ENCODE assay signal across 23 mouse cellular contexts in genomic region chr1:40028207-40028998, GRCm38 (mm10). TPM values are rescaled to one million over a fixed set of nuclear protein-coding genes. Genes with fewer than 3 reads are reported as not detected.
DNase-seq lines count a peak whose midpoint lies in the region; ATAC-seq and TF ChIP-seq lines count a peak whose summit lies in the region.
"Had no signal": no experiment of that assay in that cellular context is flagged by ENCODE, and none has a peak within 500 bp of the region (broad histone marks: within the 10 kb centered on the region; RNA-seq: fewer than 3 reads in every experiment).

No protein-coding gene starts in this region.

- TF ChIP-seq POLR2A in CH12.LX (IDR thresholded peaks at IDR 0.05; ENCODE audit: low read depth, low read length) = no peak

- no peak overlapping the region for H3K9ac ChIP-seq in heart, postnatal 0 days (replicated peaks; ENCODE audit: low read depth, low read length)
- H3K9ac ChIP-seq in liver, postnatal 0 days (replicated peaks) = no peak overlapping the region
- no peak overlapping the region for H3K9ac ChIP-seq in liver, embryonic 11.5 days (ENCODE audit: low read depth, low read length)
- H3K9ac ChIP-seq in CH12.LX (ENCODE audit: insufficient read depth, low read depth) = no peak overlapping the region
- H3K9ac ChIP-seq in forebrain, postnatal 0 days = no peak overlapping the region
- H3K9ac ChIP-seq: heart, embryonic 15.5 days; hindbrain, embryonic 15.5 days; limb, embryonic 15.5 days had no signal

- intact Hi-C loops in heart, postnatal 25 days (cut with DNase I) = no loop called here

- peaks cover 43% of the 10 kb centered on the region for H3K36me3 ChIP-seq in heart, postnatal 0 days (replicated peaks; ENCODE audit: control insufficient read depth, insufficient read depth, low read length)
- H3K36me3 ChIP-seq in liver, postnatal 0 days (replicated peaks; ENCODE audit: insufficient read depth, low read length) = peaks cover 20% of the 10 kb centered on the region
- peaks cover 12% of the 10 kb centered on the region; the same call in 1 of the 2 replicates for H3K36me3 ChIP-seq in liver, embryonic 11.5 days (ENCODE audit: control insufficient read depth, insufficient read depth, low read length)
- H3K36me3 ChIP-seq in CH12.LX (replicated peaks in 1 of 2; ENCODE audit: control insufficient read depth in 1 of 2, insufficient read depth in 1 of 2, low read length in 1 of 2) = peaks cover 9 to 37% of the 10 kb centered on the region in 2 experiments
- peaks cover 42% of the 10 kb centered on the region for H3K36me3 ChIP-seq in forebrain, postnatal 0 days (ENCODE audit: insufficient read depth)
- H3K36me3 ChIP-seq: G1E had no signal

- TF ChIP-seq RAD21 in CH12.LX (IDR thresholded peaks at IDR 0.05; ENCODE audit: low read depth, low read length) = no peak

- H3K4me3 ChIP-seq in heart, postnatal 0 days (ENCODE audit: low read depth, low read length) = no peak overlapping the region
- no peak overlapping the region for H3K4me3 ChIP-seq in liver, postnatal 0 days (ENCODE audit: low read depth, low read length)
- no peak overlapping the region for H3K4me3 ChIP-seq in liver, embryonic 11.5 days (ENCODE audit: low read depth, low read length)
- no peak overlapping the region for H3K4me3 ChIP-seq in CH12.LX (replicated peaks in 1 of 3; ENCODE audit: low read depth in 2 of 3, low read length in 2 of 3, poor library complexity in 1 of 3)
- H3K4me3 ChIP-seq in forebrain, postnatal 0 days (ENCODE audit: low read depth, low read length) = no peak overlapping the region
- H3K4me3 ChIP-seq: embryonic facial prominence, embryonic 10.5 days; heart, embryonic 15.5 days; hindbrain, embryonic 15.5 days; limb, embryonic 15.5 days had no signal

- H3K27me3 ChIP-seq in heart, postnatal 0 days (ENCODE audit: control insufficient read depth, insufficient read depth, low read length) = no peaks in the 10 kb centered on the region
- no peaks in the 10 kb centered on the region for H3K27me3 ChIP-seq in liver, postnatal 0 days (ENCODE audit: insufficient read depth, low read length)
- no peaks in the 10 kb centered on the region for H3K27me3 ChIP-seq in liver, embryonic 11.5 days (replicated peaks; ENCODE audit: control insufficient read depth, insufficient read depth, low read length)
- no peaks in the 10 kb centered on the region for H3K27me3 ChIP-seq in CH12.LX (replicated peaks)
- H3K27me3 ChIP-seq in forebrain, postnatal 0 days (ENCODE audit: insufficient read depth, low read length) = no peaks in the 10 kb centered on the region
- H3K27me3 ChIP-seq: heart, embryonic 15.5 days; hindbrain, embryonic 15.5 days; limb, embryonic 15.5 days had no signal

- peak; percentile 14; the same call in 1 of the 2 replicates for ATAC-seq in heart, postnatal 0 days (ENCODE audit: insufficient read depth, low read depth)
- ATAC-seq in liver, postnatal 0 days = 0 out of 2 replicates have a peak, but pooled peaks have one; percentile 19
- no peak for ATAC-seq in liver, embryonic 11.5 days (replicated peaks; ENCODE audit: low FRiP score)
- ATAC-seq in forebrain, postnatal 0 days = peak; percentile 28

- dilution Hi-C loops in CH12.LX (cut with MboI; ENCODE audit: extremely low pct_ligation_motif_present, extremely low pct_unique_long_range_greater_than_20kb, low sequenced_read_pairs) = no loop called here

- H3K4me2 ChIP-seq in heart, postnatal 0 days (ENCODE audit: low read depth, low read length) = no peak overlapping the region
- H3K4me2 ChIP-seq in liver, postnatal 0 days (ENCODE audit: low read depth, low read length) = no peak overlapping the region
- no peak overlapping the region for H3K4me2 ChIP-seq in liver, embryonic 11.5 days
- H3K4me2 ChIP-seq in CH12.LX (ENCODE audit: insufficient read depth, low read depth, poor library complexity, severe bottlenecking) = no peak overlapping the region
- no peak overlapping the region for H3K4me2 ChIP-seq in forebrain, postnatal 0 days (ENCODE audit: low read depth)
- H3K4me2 ChIP-seq: heart, embryonic 15.5 days; hindbrain, embryonic 15.5 days; limb, embryonic 15.5 days had no signal

- no peaks in the 10 kb centered on the region for H3K79me2 ChIP-seq in CH12.LX (replicated peaks; ENCODE audit: control insufficient read depth, extremely low read depth, insufficient read depth, poor library complexity, severe bottlenecking)

- H3K4me1 ChIP-seq in heart, postnatal 0 days (ENCODE audit: control insufficient read depth, insufficient read depth) = peaks cover 4% of the 10 kb centered on the region
- H3K4me1 ChIP-seq in liver, postnatal 0 days (ENCODE audit: insufficient read depth) = no peaks in the 10 kb centered on the region; the same call in 1 of the 2 replicates
- no peaks in the 10 kb centered on the region for H3K4me1 ChIP-seq in liver, embryonic 11.5 days (replicated peaks; ENCODE audit: control insufficient read depth, insufficient read depth, low read length)
- peaks cover 11 to 44% of the 10 kb centered on the region in 2 experiments for H3K4me1 ChIP-seq in CH12.LX (ENCODE audit: control insufficient read depth in 1 of 2, insufficient read depth in 2 of 2)
- H3K4me1 ChIP-seq in forebrain, postnatal 0 days (ENCODE audit: insufficient read depth) = no peaks in the 10 kb centered on the region
- H3K4me1 ChIP-seq: embryonic facial prominence, embryonic 10.5 days; hindbrain, embryonic 15.5 days had no signal

- no peak for TF ChIP-seq CTCF in heart, postnatal 0 days (IDR thresholded peaks at IDR 0.05; ENCODE audit: low read depth)
- no peak for TF ChIP-seq CTCF in liver, postnatal 0 days (IDR thresholded peaks at IDR 0.05; ENCODE audit: low read depth)
- no peak for TF ChIP-seq CTCF in CH12.LX (conservative IDR thresholded peaks at IDR 0.05 in 1 of 2, IDR thresholded peaks at IDR 0.05 in 1 of 2; ENCODE audit: low read depth in 2 of 2, low read length in 2 of 2)
- no peak for TF ChIP-seq CTCF in forebrain, postnatal 0 days (IDR thresholded peaks at IDR 0.05; ENCODE audit: low read depth)

- in situ Hi-C loops in CH12.LX (cut with MboI; ENCODE audit: low pct_ligation_motif_present, low pct_unique_long_range_greater_than_20kb, low sequenced_read_pairs) = no loop called here

- TF ChIP-seq EP300 in heart, postnatal 0 days (IDR thresholded peaks at IDR 0.05; ENCODE audit: low read depth) = no peak
- no peak for TF ChIP-seq EP300 in liver, postnatal 0 days (IDR thresholded peaks at IDR 0.05; ENCODE audit: low read depth)
- TF ChIP-seq EP300 in CH12.LX (IDR thresholded peaks at IDR 0.05; ENCODE audit: low read length) = no peak

- WGBS in heart, postnatal 0 days = 76% methylated on average over 12 of the region's 12 CpGs
- WGBS in liver, postnatal 0 days (ENCODE audit: insufficient replicate concordance) = 81% methylated on average over 12 of the region's 12 CpGs
- WGBS in liver, embryonic 11.5 days = 86% methylated on average over 12 of the region's 12 CpGs
- WGBS in forebrain, postnatal 0 days = 89% methylated on average over 12 of the region's 12 CpGs

- no peak overlapping the region for H3K27ac ChIP-seq in heart, postnatal 0 days (ENCODE audit: low read depth)
- no peak overlapping the region for H3K27ac ChIP-seq in liver, postnatal 0 days (ENCODE audit: low read depth)
- H3K27ac ChIP-seq in liver, embryonic 11.5 days (ENCODE audit: low read depth, low read length) = no peak overlapping the region
- H3K27ac ChIP-seq in CH12.LX (ENCODE audit: insufficient read depth, low read depth) = no peak overlapping the region
- H3K27ac ChIP-seq in forebrain, postnatal 0 days (ENCODE audit: low read depth, low read length) = no peak overlapping the region
- H3K27ac ChIP-seq: embryonic facial prominence, embryonic 10.5 days; heart, embryonic 15.5 days; hindbrain, embryonic 15.5 days; limb, embryonic 15.5 days had no signal

- H3K9me3 ChIP-seq in heart, postnatal 0 days (replicated peaks; ENCODE audit: control insufficient read depth, low read length) = no peaks in the 10 kb centered on the region
- H3K9me3 ChIP-seq in liver, postnatal 0 days (ENCODE audit: low read length) = no peaks in the 10 kb centered on the region
- H3K9me3 ChIP-seq in liver, embryonic 11.5 days (ENCODE audit: control insufficient read depth, low read length) = no peaks in the 10 kb centered on the region
- H3K9me3 ChIP-seq in CH12.LX (replicated peaks; ENCODE audit: low read length) = no peaks in the 10 kb centered on the region
- no peaks in the 10 kb centered on the region for H3K9me3 ChIP-seq in forebrain, postnatal 0 days (ENCODE audit: low read length)
- H3K9me3 ChIP-seq: embryonic facial prominence, embryonic 10.5 days; G1E; heart, embryonic 15.5 days; hindbrain, embryonic 15.5 days; limb, embryonic 15.5 days had no signal

- DNase-seq in heart, postnatal 0 days (ENCODE audit: low spot score) = no peak
- no peak for DNase-seq in heart, postnatal 25 days (ENCODE audit: low spot score)
- no peak for DNase-seq in liver, postnatal 0 days
- DNase-seq in liver, embryonic 11.5 days (ENCODE audit: low spot score) = no peak
- DNase-seq in CH12.LX (ENCODE audit: extremely low read depth) = no peak
- no peak for DNase-seq in forebrain, postnatal 0 days
- no peak for DNase-seq in cerebellum, postnatal 4 days (ENCODE audit: low spot score in 2 of 2)
- no peak for DNase-seq in Muller cell, postnatal 12 days (ENCODE audit: inconsistent ontology term)
- DNase-seq: cerebellum, adult 2 months; cerebellum, postnatal 36 days; heart, adult 18-20 months; kidney, adult 8-10 months; kidney, postnatal 25 days; lung, postnatal 10 days; retina, postnatal 1 day; right cerebral cortex, postnatal 4 days; thymus, adult 2 months had no signal

TF ChIP-seq in CH12.LX, 34 proteins besides CTCF, POLR2A, EP300 and RAD21:
- TF ChIP-seq NELFE (IDR thresholded peaks at IDR 0.05; ENCODE audit: low read depth, low read length) (no peak), MAZ (IDR thresholded peaks at IDR 0.05; ENCODE audit: low read depth, low read length) (no peak), ZNF384 (IDR thresholded peaks at IDR 0.05; ENCODE audit: low read depth, low read length) (peak; percentile 87), USF1 (IDR thresholded peaks at IDR 0.05; ENCODE audit: low read depth, low read length) (no peak), TCF12 (IDR thresholded peaks at IDR 0.05; ENCODE audit: low read depth, low read length) (no peak)

RNA-seq across cellular contexts. Expression of gene Il1r2, which starts 45.5 kb away (rescaled TPM):
- total RNA-seq in heart, postnatal 0 days (2014; rRNA removed; ENCODE audit: low replicate concordance) = 1.1 and 6.9 TPM in 2 replicates
- polyA plus RNA-seq in heart, postnatal 0 days (2015; fragmentation: Nextera tagmentation; extraction: Ambion mirVana) = 0.15 and 0.16 TPM in 2 replicates
- not detected for total RNA-seq in heart, postnatal 25 days (2021)
- polyA plus RNA-seq in liver, postnatal 0 days (2015; fragmentation: Nextera tagmentation; extraction: Ambion mirVana) = 2.7 and 3.4 TPM in 2 replicates
- polyA plus RNA-seq in liver, embryonic 11.5 days (2014; fragmentation: Nextera tagmentation; extraction: Ambion mirVana) = 0.38 and 0.53 TPM in 2 replicates
- total RNA-seq in CH12.LX (2012; rRNA removed) = 0.13 and 0.17 TPM in 2 replicates
- total RNA-seq in CH12.LX (2014; rRNA removed) = 2.2 and 2.8 TPM in 2 replicates
- 1.0 and 1.1 TPM in 2 replicates for polyA plus RNA-seq in CH12.LX (2012; ENCODE audit: insufficient read length, low read depth)
- 1.3 TPM in 1 of 2 replicates, not detected in the other for total RNA-seq in forebrain, postnatal 0 days (2014; rRNA removed)
- polyA plus RNA-seq in forebrain, postnatal 0 days (2015; fragmentation: Nextera tagmentation; extraction: Ambion mirVana) = 0.70 and 0.79 TPM in 2 replicates
- total RNA-seq: heart, adult 18-20 months; left cerebral cortex, postnatal 25 days had no signal
- polyA plus RNA-seq: G1E had no signal
